Mouse (Mus musculus): ENCODE data around the gene Nucks1. TPM values are rescaled to one million over a fixed set of nuclear protein-coding genes. Genes with fewer than 3 reads are reported as not detected.
A peak's percentile ranks its signal among the peaks of the same experiment; 100 is the strongest.

Gene Nucks1
- total and polyA plus RNA-seq, 2 experiments from 2014 or later: 56.4 to 159 TPM

DNA sequence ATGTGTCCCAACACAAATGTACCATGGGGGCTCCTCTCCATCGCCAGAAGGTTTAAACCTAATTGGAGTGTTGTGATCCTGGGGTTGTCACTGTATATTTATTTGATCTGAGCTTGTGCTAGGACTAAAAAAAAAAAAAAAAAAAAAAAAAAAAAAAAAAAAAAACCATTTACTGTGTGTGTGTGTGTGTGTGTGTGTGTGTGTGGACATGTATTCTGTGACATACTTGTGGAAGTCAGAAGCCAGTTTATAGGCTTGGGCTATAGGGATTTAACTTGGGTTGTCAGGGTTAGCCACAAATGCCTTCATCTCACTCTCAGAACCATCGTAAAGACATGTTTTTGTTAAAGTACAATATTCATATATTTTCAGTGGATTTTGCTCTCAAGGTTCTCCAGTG, 40.8 kb upstream of the Nucks1 start:
- Histone ChIP-seq H3K9ac (no peak overlapping the region), H3K4me3 (ENCODE audit: low read depth, low read length) (no peak overlapping the region), H3K9me3 (ENCODE audit: low read length) (no peaks in the 10 kb centered on the region), H3K4me2 (ENCODE audit: low read depth) (no peak overlapping the region), H3K4me1 (ENCODE audit: insufficient read depth) (no peaks in the 10 kb centered on the region), H3K27ac (ENCODE audit: low read depth, low read length) (no peak overlapping the region), H3K36me3 (ENCODE audit: insufficient read depth) (no peaks in the 10 kb centered on the region), H3K27me3 (ENCODE audit: insufficient read depth, low read length) (no peaks in the 10 kb centered on the region)
- 84% methylated on average over 2 of the region's 2 CpGs for WGBS
- TF ChIP-seq CTCF (IDR thresholded peaks at IDR 0.05; ENCODE audit: low read depth): no peak
- no peak for DNase-seq
- ATAC-seq: no peak

GRCm38 (mm10) chr1:131872856-131873255, 37.5 kb upstream of the Nucks1 start:
- Histone ChIP-seq H3K4me1 (ENCODE audit: insufficient read depth) (no peaks in the 10 kb centered on the region), H3K9ac (no peak overlapping the region), H3K36me3 (ENCODE audit: insufficient read depth) (no peaks in the 10 kb centered on the region), H3K9me3 (ENCODE audit: low read length) (no peaks in the 10 kb centered on the region), H3K4me3 (ENCODE audit: low read depth, low read length) (no peak overlapping the region), H3K27me3 (ENCODE audit: insufficient read depth, low read length) (no peaks in the 10 kb centered on the region), H3K4me2 (ENCODE audit: low read depth) (no peak overlapping the region), H3K27ac (ENCODE audit: low read depth, low read length) (no peak overlapping the region)
- 67% methylated on average over 1 of the region's 1 CpGs for WGBS
- no peak for DNase-seq
- no peak for TF ChIP-seq CTCF (IDR thresholded peaks at IDR 0.05; ENCODE audit: low read depth)
- ATAC-seq: no peak

- no peaks in the 10 kb centered on the region for H3K4me1 ChIP-seq (ENCODE audit: insufficient read depth)
- no peak overlapping the region for H3K4me2 ChIP-seq (ENCODE audit: low read depth)
- no peaks in the 10 kb centered on the region for H3K9me3 ChIP-seq (ENCODE audit: low read length)
- no peak for TF ChIP-seq CTCF (IDR thresholded peaks at IDR 0.05; ENCODE audit: low read depth)
- no peak for ATAC-seq
- WGBS: 69% methylated on average over 2 of the region's 2 CpGs
- no peak for DNase-seq
- no peaks in the 10 kb centered on the region for H3K36me3 ChIP-seq (ENCODE audit: insufficient read depth)
- H3K4me3 ChIP-seq (ENCODE audit: low read depth, low read length): no peak overlapping the region
- no peaks in the 10 kb centered on the region for H3K27me3 ChIP-seq (ENCODE audit: insufficient read depth, low read length)
- no peak overlapping the region for H3K27ac ChIP-seq (ENCODE audit: low read depth, low read length)
- H3K9ac ChIP-seq: no peak overlapping the region
Observed at GRCm38 (mm10) chr1:131879816-131880215, 30.5 kb upstream of the Nucks1 start.

DNA sequence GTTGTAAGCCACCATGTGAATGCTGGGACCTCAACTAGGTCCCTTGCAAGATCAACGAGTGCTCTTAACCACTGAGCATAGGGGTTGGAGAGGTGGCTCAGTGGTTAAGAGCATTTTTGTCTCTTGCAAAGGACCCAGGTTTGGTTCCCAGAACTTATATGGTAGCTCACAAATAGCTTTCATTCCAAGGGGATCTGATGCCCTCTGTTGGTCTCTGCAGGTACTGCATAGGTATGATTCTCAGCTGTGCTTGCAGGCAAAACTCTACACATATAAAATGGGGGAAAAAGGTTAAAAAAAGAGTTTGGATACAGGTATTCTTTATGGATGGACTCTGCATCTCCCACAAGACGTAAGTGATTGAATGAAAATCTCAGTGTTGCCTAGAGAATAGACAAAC, 27.5 kb upstream of the Nucks1 start:
- Histone ChIP-seq H3K36me3 (ENCODE audit: insufficient read depth) (no peaks in the 10 kb centered on the region), H3K27me3 (ENCODE audit: insufficient read depth, low read length) (no peaks in the 10 kb centered on the region), H3K27ac (ENCODE audit: low read depth, low read length) (no peak overlapping the region), H3K4me2 (ENCODE audit: low read depth) (no peak overlapping the region), H3K4me1 (ENCODE audit: insufficient read depth) (peaks cover 7% of the 10 kb centered on the region), H3K9ac (no peak overlapping the region), H3K4me3 (ENCODE audit: low read depth, low read length) (no peak overlapping the region), H3K9me3 (ENCODE audit: low read length) (no peaks in the 10 kb centered on the region)
- peak; percentile 44 for TF ChIP-seq CTCF (IDR thresholded peaks at IDR 0.05; ENCODE audit: low read depth)
- ATAC-seq (no peak), DNase-seq (no peak)
- 65% methylated on average over 2 of the region's 2 CpGs for WGBS

DNA sequence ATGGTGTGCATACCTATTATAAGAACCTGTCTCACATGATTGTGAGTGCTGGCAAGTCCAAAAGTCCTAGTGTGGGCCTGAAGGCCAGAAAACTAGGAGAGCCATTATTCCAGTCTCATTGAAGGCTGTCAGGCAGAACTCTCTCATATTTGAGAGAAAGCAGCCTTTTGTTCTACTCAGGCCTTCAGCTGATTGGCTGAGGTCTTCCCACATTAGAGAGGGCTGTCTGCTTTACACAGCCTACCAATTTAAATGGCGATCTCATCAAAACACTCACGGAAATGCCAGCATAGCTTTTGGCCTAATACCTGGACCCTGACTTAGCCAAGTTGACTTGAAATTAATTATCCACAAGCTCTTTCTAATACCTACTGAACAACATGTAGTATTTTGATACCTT, 24.2 kb upstream of the Nucks1 start:
- ATAC-seq: peak; percentile 79
- Histone ChIP-seq H3K27ac (ENCODE audit: low read depth, low read length) (peak overlapping the region; percentile 82), H3K4me3 (ENCODE audit: low read depth, low read length) (no peak overlapping the region), H3K9ac (no peak overlapping the region), H3K36me3 (ENCODE audit: insufficient read depth) (no peaks in the 10 kb centered on the region), H3K4me2 (ENCODE audit: low read depth) (no peak overlapping the region), H3K4me1 (ENCODE audit: insufficient read depth) (peaks cover 7% of the 10 kb centered on the region), H3K9me3 (ENCODE audit: low read length) (no peaks in the 10 kb centered on the region), H3K27me3 (ENCODE audit: insufficient read depth, low read length) (no peaks in the 10 kb centered on the region)
- WGBS: 23% methylated on average over 2 of the region's 2 CpGs
- no peak for TF ChIP-seq CTCF (IDR thresholded peaks at IDR 0.05; ENCODE audit: low read depth)
- DNase-seq: peak; percentile 48

GRCm38 (mm10) chr1:131886641-131887040, 23.7 kb upstream of the Nucks1 start:
- DNase-seq: peak; percentile 74
- H3K27ac ChIP-seq (ENCODE audit: low read depth, low read length): peak overlapping the region; percentile 82
- no peak overlapping the region for H3K4me3 ChIP-seq (ENCODE audit: low read depth, low read length)
- no peak for TF ChIP-seq CTCF (IDR thresholded peaks at IDR 0.05; ENCODE audit: low read depth)
- peaks cover 7% of the 10 kb centered on the region for H3K4me1 ChIP-seq (ENCODE audit: insufficient read depth)
- 54% methylated on average over 3 of the region's 3 CpGs for WGBS
- H3K9me3 ChIP-seq (ENCODE audit: low read length): no peaks in the 10 kb centered on the region
- H3K9ac ChIP-seq: no peak overlapping the region
- no peaks in the 10 kb centered on the region for H3K36me3 ChIP-seq (ENCODE audit: insufficient read depth)
- no peaks in the 10 kb centered on the region for H3K27me3 ChIP-seq (ENCODE audit: insufficient read depth, low read length)
- no peak overlapping the region for H3K4me2 ChIP-seq (ENCODE audit: low read depth)
- ATAC-seq: peak; percentile 80

GRCm38 (mm10) chr1:131890043-131890658, 20.2 kb upstream of the Nucks1 start:
- Histone ChIP-seq H3K36me3 (ENCODE audit: insufficient read depth) (no peaks in the 10 kb centered on the region), H3K4me2 (ENCODE audit: low read depth) (no peak overlapping the region), H3K4me3 (ENCODE audit: low read depth, low read length) (no peak overlapping the region), H3K9ac (no peak overlapping the region), H3K27ac (ENCODE audit: low read depth, low read length) (no peak overlapping the region), H3K27me3 (ENCODE audit: insufficient read depth, low read length) (no peaks in the 10 kb centered on the region), H3K4me1 (ENCODE audit: insufficient read depth) (peaks cover 7% of the 10 kb centered on the region), H3K9me3 (ENCODE audit: low read length) (no peaks in the 10 kb centered on the region)
- ATAC-seq (no peak), DNase-seq (no peak)
- no peak for TF ChIP-seq CTCF (IDR thresholded peaks at IDR 0.05; ENCODE audit: low read depth)
- WGBS: 81% methylated on average over 6 of the region's 6 CpGs

Measured in forebrain, postnatal 0 days (tissue).